Mouse (Mus musculus): Measurements from ENCODE around the gene Adgrl1.

Gene Adgrl1

GRCm38 (mm10) chr8:83901566-83902485 is 1.9 kb downstream of the Adgrl1 start:
- DNase-seq (ENCODE audit: low spot score in 2 of 2): peak in 1 of 2 experiments; percentile 65

- DNase-seq (ENCODE audit: low spot score in 2 of 2): no peak
These were observed 3.2 kb downstream of the Adgrl1 start for GRCm38 (mm10) chr8:83902961-83903666.

- DNase-seq (ENCODE audit: low spot score in 2 of 2): no peak
These were observed 8.7 kb downstream of the Adgrl1 start for GRCm38 (mm10) chr8:83908583-83908982.

GRCm38 (mm10) chr8:83909311-83909710 is 9.4 kb downstream of the Adgrl1 start:
- DNase-seq (ENCODE audit: low spot score in 2 of 2): peak; percentile 60 to 77

- no peak for DNase-seq (ENCODE audit: low spot score in 2 of 2)
These were observed 12.2 kb downstream of the Adgrl1 start for GRCm38 (mm10) chr8:83911809-83912731.

- no peak for DNase-seq (ENCODE audit: low spot score in 2 of 2)
These were observed 14.3 kb downstream of the Adgrl1 start for GRCm38 (mm10) chr8:83914232-83914631.

- DNase-seq (ENCODE audit: low spot score in 2 of 2): no peak
These were observed 15.0 kb downstream of the Adgrl1 start for GRCm38 (mm10) chr8:83914860-83915259.

- peak in 1 of 2 experiments; percentile 47 for DNase-seq (ENCODE audit: low spot score in 2 of 2)
These were observed 16.1 kb downstream of the Adgrl1 start for GRCm38 (mm10) chr8:83916015-83916414.

- no peak for DNase-seq (ENCODE audit: low spot score in 2 of 2)
These were observed 17.7 kb downstream of the Adgrl1 start for GRCm38 (mm10) chr8:83917566-83917965.

GRCm38 (mm10) chr8:83921558-83921957 is 21.7 kb downstream of the Adgrl1 start:
- DNase-seq (ENCODE audit: low spot score in 2 of 2): peak in 1 of 2 experiments; percentile 78

- DNase-seq (ENCODE audit: low spot score in 2 of 2): no peak
These were observed 22.8 kb downstream of the Adgrl1 start for GRCm38 (mm10) chr8:83922727-83923126.

- DNase-seq (ENCODE audit: low spot score in 2 of 2): no peak
These were observed 24.7 kb downstream of the Adgrl1 start for GRCm38 (mm10) chr8:83924585-83924984.

GRCm38 (mm10) chr8:83926266-83926665 is 26.4 kb downstream of the Adgrl1 start:
- DNase-seq (ENCODE audit: low spot score in 2 of 2): no peak

- no peak for DNase-seq (ENCODE audit: low spot score in 2 of 2)
These were observed 34.3 kb downstream of the Adgrl1 start for GRCm38 (mm10) chr8:83934222-83934621.

GRCm38 (mm10) chr8:83934994-83935393 is 35.1 kb downstream of the Adgrl1 start:
- DNase-seq (ENCODE audit: low spot score in 2 of 2): no peak

- no peak for DNase-seq (ENCODE audit: low spot score in 2 of 2)
These were observed 35.5 kb downstream of the Adgrl1 start for GRCm38 (mm10) chr8:83935435-83935834.

- no peak for DNase-seq (ENCODE audit: low spot score in 2 of 2)
These were observed 37.7 kb downstream of the Adgrl1 start for GRCm38 (mm10) chr8:83937645-83938044.

GRCm38 (mm10) chr8:83938330-83938729 is 38.4 kb downstream of the Adgrl1 start:
- peak in 1 of 2 experiments; percentile 10 for DNase-seq (ENCODE audit: low spot score in 2 of 2)

GRCm38 (mm10) chr8:83941066-83941677 is 41.3 kb downstream of the Adgrl1 start:
- DNase-seq (ENCODE audit: low spot score in 2 of 2): no peak

- DNase-seq (ENCODE audit: low spot score in 2 of 2): no peak
These were observed 42.5 kb downstream of the Adgrl1 start for GRCm38 (mm10) chr8:83942446-83942845.

- DNase-seq (ENCODE audit: low spot score in 2 of 2): no peak
These were observed 45.6 kb downstream of the Adgrl1 start for GRCm38 (mm10) chr8:83945540-83945939.
